Mouse (Mus musculus): ENCODE data around the gene Mug2. TPM values are rescaled to one million over a fixed set of nuclear protein-coding genes. Genes with fewer than 3 reads are reported as not detected.
"Not testable (repeated sequence)": the region's sequence is repeated elsewhere in the genome, so short reads cannot be mapped to it uniquely, and the experiment has no call there.

Gene Mug2
- total RNA-seq (2014; rRNA removed), result 269 and 434 TPM in 2 replicates
- polyA plus RNA-seq (2012; rRNA removed), result 129 and 146 TPM in 2 replicates

DNA sequence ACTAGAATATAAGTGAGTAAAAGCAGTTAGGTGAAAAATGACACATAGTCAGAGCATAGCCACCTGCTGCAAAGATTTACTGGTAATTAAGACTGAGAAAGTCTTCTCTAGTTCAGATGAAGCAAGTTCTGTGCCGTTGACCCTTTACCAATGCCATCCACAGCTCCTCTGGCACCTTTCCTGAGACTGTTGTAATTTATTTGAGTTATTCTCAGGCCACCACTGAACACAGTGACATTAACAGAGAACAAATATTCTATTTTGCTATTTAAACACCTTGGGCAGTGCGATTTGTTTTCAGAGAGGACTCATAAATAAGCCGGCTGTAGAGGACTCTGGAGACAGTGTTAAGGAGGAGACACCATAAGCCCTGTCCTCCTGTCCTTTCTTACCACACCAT, at the start of gene Mug2:
Gene Mug2 (plus strand): TSS at position 301 of the 400 bp plus-strand sequence.
- H3K27me3 ChIP-seq (ENCODE audit: control insufficient read depth, insufficient read depth, low read length); H3K4me3 ChIP-seq (ENCODE audit: insufficient read depth, low read depth, low read length); H3K79me2 ChIP-seq (ENCODE audit: control insufficient read depth, insufficient read depth, low read length); H3K27ac ChIP-seq (replicated peaks; ENCODE audit: insufficient read depth, low read depth, low read length); H3K36me3 ChIP-seq (ENCODE audit: control insufficient read depth, insufficient read depth, low read length); H3K9ac ChIP-seq (ENCODE audit: low read depth, low read length); H3K4me1 ChIP-seq (ENCODE audit: control insufficient read depth, insufficient read depth, low read length); DNase-seq (ENCODE audit: extremely low read depth, low read depth, low spot score): not testable (repeated sequence)
- no CpG with 5 or more reads among the region's 3 CpGs for WGBS

GRCm38 (mm10) chr6:121957803-121958349, 48.7 kb upstream of the Mug2 start:
- H3K4me3 ChIP-seq (ENCODE audit: insufficient read depth, low read depth, low read length); H3K9ac ChIP-seq (ENCODE audit: low read depth, low read length); H3K27ac ChIP-seq (replicated peaks; ENCODE audit: insufficient read depth, low read depth, low read length); H3K36me3 ChIP-seq (ENCODE audit: control insufficient read depth, insufficient read depth, low read length); H3K4me1 ChIP-seq (ENCODE audit: control insufficient read depth, insufficient read depth, low read length); H3K27me3 ChIP-seq (ENCODE audit: control insufficient read depth, insufficient read depth, low read length); H3K79me2 ChIP-seq (ENCODE audit: control insufficient read depth, insufficient read depth, low read length); DNase-seq (ENCODE audit: extremely low read depth, low read depth, low spot score): not testable (repeated sequence)
- 90% methylated on average over 16 of the region's 16 CpGs for WGBS

DNA sequence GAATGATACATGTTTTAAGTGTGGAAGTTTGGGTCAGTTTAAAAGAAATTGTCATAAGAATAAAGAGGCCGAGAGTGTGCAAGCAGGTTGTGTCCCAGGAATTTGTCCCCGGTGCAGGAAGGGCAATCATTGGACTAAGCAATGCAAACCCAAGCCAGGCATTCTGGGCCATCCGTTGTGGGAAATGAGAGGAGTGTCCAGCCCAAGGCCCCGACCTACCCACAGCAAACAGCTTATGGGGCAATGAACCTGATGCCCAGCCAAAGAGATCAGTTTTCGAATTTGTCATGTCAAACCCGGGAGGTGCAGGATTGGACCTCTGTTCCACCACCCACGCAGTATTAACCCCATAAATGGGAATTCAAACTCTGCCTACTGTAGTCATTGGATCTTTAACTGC, 30.9 kb upstream of the Mug2 start:
- Histone ChIP-seq H3K9ac (ENCODE audit: low read depth, low read length) (no peak overlapping the region), H3K79me2 (ENCODE audit: control insufficient read depth, insufficient read depth, low read length) (no peaks in the 10 kb centered on the region), H3K27me3 (ENCODE audit: control insufficient read depth, insufficient read depth, low read length) (no peaks in the 10 kb centered on the region), H3K4me3 (ENCODE audit: insufficient read depth, low read depth, low read length) (no peak overlapping the region), H3K36me3 (ENCODE audit: control insufficient read depth, insufficient read depth, low read length) (no peaks in the 10 kb centered on the region), H3K4me1 (ENCODE audit: control insufficient read depth, insufficient read depth, low read length) (peaks cover 3% of the 10 kb centered on the region; the same call in 1 of the 2 replicates), H3K27ac (replicated peaks; ENCODE audit: insufficient read depth, low read depth, low read length) (no peak overlapping the region)
- DNase-seq (ENCODE audit: extremely low read depth, low read depth, low spot score), result peak; percentile 97
- TF ChIP-seq CTCF (IDR thresholded peaks at IDR 0.05; ENCODE audit: low read depth, low read length) (no peak), POLR2A (IDR thresholded peaks at IDR 0.05; ENCODE audit: extremely low read depth, insufficient read depth, low read length) (no peak)
- WGBS, result 26% methylated on average over 7 of the region's 7 CpGs

- no peak overlapping the region for H3K27ac ChIP-seq (replicated peaks; ENCODE audit: insufficient read depth, low read depth, low read length)
- no peaks in the 10 kb centered on the region for H3K36me3 ChIP-seq (ENCODE audit: control insufficient read depth, insufficient read depth, low read length)
- WGBS, result 24% methylated on average over 4 of the region's 4 CpGs
- peak; percentile 79 for DNase-seq (ENCODE audit: extremely low read depth, low read depth, low spot score)
- H3K79me2 ChIP-seq (ENCODE audit: control insufficient read depth, insufficient read depth, low read length), result no peaks in the 10 kb centered on the region
- H3K4me1 ChIP-seq (ENCODE audit: control insufficient read depth, insufficient read depth, low read length), result peaks cover 3% of the 10 kb centered on the region; the same call in 1 of the 2 replicates
- TF ChIP-seq CTCF (IDR thresholded peaks at IDR 0.05; ENCODE audit: low read depth, low read length) (peak; percentile 45), POLR2A (IDR thresholded peaks at IDR 0.05; ENCODE audit: extremely low read depth, insufficient read depth, low read length) (no peak)
- 0 out of 2 replicates have a peak overlapping the region, but pooled peaks have one; percentile 43 for H3K9ac ChIP-seq (ENCODE audit: low read depth, low read length)
- no peaks in the 10 kb centered on the region for H3K27me3 ChIP-seq (ENCODE audit: control insufficient read depth, insufficient read depth, low read length)
- H3K4me3 ChIP-seq (ENCODE audit: insufficient read depth, low read depth, low read length), result peak overlapping the region; percentile 7; the same call in 1 of the 2 replicates
Observed at GRCm38 (mm10) chr6:122100904-122101303, 94.3 kb downstream of the Mug2 start.

DNA sequence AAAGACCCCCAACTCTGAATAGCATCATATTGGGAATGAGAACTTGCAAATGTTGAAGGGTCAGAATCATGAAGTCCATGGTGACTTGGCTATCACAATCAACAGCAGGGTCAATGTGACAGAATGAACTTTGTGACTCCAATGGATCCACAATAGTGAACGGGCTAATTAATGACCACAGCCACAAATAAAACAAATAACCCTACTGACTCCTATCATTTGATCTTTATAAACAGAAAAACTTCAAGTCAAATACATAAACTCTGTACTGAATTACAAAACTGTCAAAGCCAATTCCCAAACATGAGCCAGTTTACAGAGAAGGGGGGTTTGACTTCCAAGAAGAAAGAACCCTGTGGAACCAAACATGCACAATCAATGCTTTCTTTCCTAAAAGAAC, 95.1 kb downstream of the Mug2 start:
- H3K27ac ChIP-seq (replicated peaks; ENCODE audit: insufficient read depth, low read depth, low read length), result peak overlapping the region; percentile 84; the same call in 1 of the 2 replicates
- DNase-seq (ENCODE audit: extremely low read depth, low read depth, low spot score), result peak; percentile 98
- WGBS, result 13% methylated on average over 1 of the region's 1 CpGs
- H3K36me3 ChIP-seq (ENCODE audit: control insufficient read depth, insufficient read depth, low read length), result no peaks in the 10 kb centered on the region
- H3K4me1 ChIP-seq (ENCODE audit: control insufficient read depth, insufficient read depth, low read length), result peaks cover 3% of the 10 kb centered on the region; the same call in 1 of the 2 replicates
- H3K9ac ChIP-seq (ENCODE audit: low read depth, low read length), result no peak overlapping the region
- H3K79me2 ChIP-seq (ENCODE audit: control insufficient read depth, insufficient read depth, low read length), result no peaks in the 10 kb centered on the region
- H3K4me3 ChIP-seq (ENCODE audit: insufficient read depth, low read depth, low read length), result no peak overlapping the region
- TF ChIP-seq POLR2A (IDR thresholded peaks at IDR 0.05; ENCODE audit: extremely low read depth, insufficient read depth, low read length), result no peak
- TF ChIP-seq CTCF (IDR thresholded peaks at IDR 0.05; ENCODE audit: low read depth, low read length), result no peak
- no peaks in the 10 kb centered on the region for H3K27me3 ChIP-seq (ENCODE audit: control insufficient read depth, insufficient read depth, low read length)

DNA sequence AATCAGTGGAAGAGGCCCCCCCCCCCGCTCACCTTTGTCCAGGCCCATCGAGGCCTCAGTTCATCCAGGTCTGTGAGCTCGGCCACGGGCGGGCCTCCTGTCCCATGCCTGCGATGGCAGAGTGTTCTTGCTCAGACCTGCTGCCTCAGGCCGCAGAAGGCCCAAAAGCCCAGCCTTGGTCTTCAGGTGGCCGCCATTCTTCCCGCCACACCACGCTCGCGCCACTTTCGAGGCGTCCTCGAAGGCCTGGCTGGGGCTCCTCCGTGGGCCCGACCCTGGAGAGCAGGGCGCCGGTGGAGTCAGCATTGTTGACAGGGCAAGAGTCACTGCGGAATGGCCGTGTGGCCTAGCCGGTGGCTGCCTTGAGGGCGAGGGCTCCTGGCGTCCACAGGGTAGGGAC, 110.4 kb downstream of the Mug2 start:
- no peak overlapping the region for H3K4me3 ChIP-seq (ENCODE audit: insufficient read depth, low read depth, low read length)

More for the DNA sequence above, 110.4 kb downstream of the Mug2 start:
- H3K79me2 ChIP-seq (ENCODE audit: control insufficient read depth, insufficient read depth, low read length), result no peaks in the 10 kb centered on the region
- no peak for TF ChIP-seq CTCF (IDR thresholded peaks at IDR 0.05; ENCODE audit: low read depth, low read length)
- no peak for TF ChIP-seq POLR2A (IDR thresholded peaks at IDR 0.05; ENCODE audit: extremely low read depth, insufficient read depth, low read length)
- no peaks in the 10 kb centered on the region for H3K27me3 ChIP-seq (ENCODE audit: control insufficient read depth, insufficient read depth, low read length)
- H3K27ac ChIP-seq (replicated peaks; ENCODE audit: insufficient read depth, low read depth, low read length), result no peak overlapping the region
- no peak overlapping the region for H3K9ac ChIP-seq (ENCODE audit: low read depth, low read length)
- H3K36me3 ChIP-seq (ENCODE audit: control insufficient read depth, insufficient read depth, low read length), result no peaks in the 10 kb centered on the region
- DNase-seq (ENCODE audit: extremely low read depth, low read depth, low spot score), result no peak
- 92% methylated on average over 23 of the region's 24 CpGs for WGBS
- peaks cover 4% of the 10 kb centered on the region; the same call in 1 of the 2 replicates for H3K4me1 ChIP-seq (ENCODE audit: control insufficient read depth, insufficient read depth, low read length)
